Mouse (Mus musculus) small intestine, adult 2 months (tissue): ENCODE measurements around the gene Ptgdr.

Experiments
- CTCF ChIP-seq: fragments of 200-500 bp; IDR thresholded peaks from 2 replicates; pipeline ENCODE4 v1.5.1; 2012; ENCODE audit warnings: low read depth, mild to moderate bottlenecking, control low read depth, inconsistent platforms, low read length, moderate library complexity, mixed read lengths; ENCODE audit not compliant: insufficient replicate concordance, insufficient read length; ENCODE audit errors: extremely low read depth
- POLR2A ChIP-seq: fragments of 200-500 bp; IDR thresholded peaks from 2 replicates; pipeline ENCODE4 v1.6.1; 2012; ENCODE audit warnings: low read depth, mild to moderate bottlenecking, control low read depth, inconsistent platforms, low read length, moderate library complexity

GRCm38 (mm10) chr14:44904199-44904598, 45.0 kb upstream of the Ptgdr start:
- TF ChIP-seq POLR2A (no peak), CTCF (no peak)
